Mouse (Mus musculus) right cerebral cortex, adult 2 months (tissue): ENCODE results near the gene Dab1.

Experiments used
- DNase-seq, 2 experiments: peaks; one replicate each; pipeline ENCODE4 v3.0.0; 2021 to 2022; ENCODE audit warnings: low spot score in 2 of 2

Dab1 gene

DNA sequence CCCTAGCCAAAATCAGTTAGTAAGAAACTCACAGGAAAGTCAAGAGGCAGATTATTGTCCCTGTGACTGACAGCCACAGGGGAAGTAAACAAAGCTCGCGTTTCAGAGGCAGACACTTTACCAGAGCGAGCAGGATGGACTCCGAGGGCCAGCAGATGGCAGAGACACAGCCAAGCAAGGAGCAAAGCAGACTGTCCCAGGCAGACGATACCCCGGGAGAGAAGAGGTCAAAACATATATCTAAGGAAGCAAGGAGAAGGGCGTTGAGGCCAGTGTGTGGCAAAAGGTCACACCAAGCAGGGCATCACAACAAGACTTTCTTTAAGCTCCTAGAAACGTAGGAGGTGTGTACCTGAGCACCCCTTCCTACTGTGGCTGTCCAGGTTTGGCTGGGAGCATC lies 824.6 kb downstream of the Dab1 start:
- DNase-seq, result no peak

DNA sequence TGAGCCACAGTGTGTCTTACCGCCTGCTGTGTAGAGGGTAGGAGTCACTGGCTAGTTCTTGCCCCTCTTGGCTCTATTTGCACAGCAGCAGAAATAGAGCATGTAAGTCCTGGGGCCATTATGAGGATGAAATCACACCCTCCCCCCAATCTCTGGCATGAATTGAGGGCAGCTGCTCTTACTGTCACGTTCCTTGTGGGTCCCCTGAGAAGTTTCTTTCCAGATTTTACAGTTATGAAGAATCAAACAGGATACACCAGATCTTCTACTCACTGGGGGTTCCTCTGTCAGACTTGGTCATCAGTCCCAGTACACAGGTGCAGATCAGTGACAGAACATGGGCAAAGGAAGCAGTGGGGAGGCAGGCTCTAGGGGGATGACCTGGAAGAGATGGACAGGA lies 825.8 kb downstream of the Dab1 start:
- DNase-seq, result no peak

DNA sequence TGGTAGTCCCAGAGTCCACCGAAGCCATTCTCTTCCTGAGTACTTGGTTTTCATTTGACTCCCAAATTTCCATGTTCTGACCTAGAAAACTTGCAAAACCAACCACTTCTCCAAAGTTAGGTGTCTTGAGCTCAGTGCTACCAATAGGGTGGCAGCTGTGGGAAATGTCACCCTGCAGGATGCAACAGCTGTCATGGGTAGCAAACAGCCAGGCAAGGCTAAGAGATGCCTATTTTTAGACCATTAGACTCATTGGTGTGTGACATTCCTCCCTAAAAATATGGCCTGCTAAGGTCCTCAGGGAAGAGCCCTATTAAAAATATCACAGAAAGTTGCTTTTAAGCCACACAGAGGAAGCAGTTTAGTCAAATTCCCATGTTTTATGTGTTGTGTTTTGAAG lies 829.0 kb downstream of the Dab1 start:
- no peak for DNase-seq

DNA sequence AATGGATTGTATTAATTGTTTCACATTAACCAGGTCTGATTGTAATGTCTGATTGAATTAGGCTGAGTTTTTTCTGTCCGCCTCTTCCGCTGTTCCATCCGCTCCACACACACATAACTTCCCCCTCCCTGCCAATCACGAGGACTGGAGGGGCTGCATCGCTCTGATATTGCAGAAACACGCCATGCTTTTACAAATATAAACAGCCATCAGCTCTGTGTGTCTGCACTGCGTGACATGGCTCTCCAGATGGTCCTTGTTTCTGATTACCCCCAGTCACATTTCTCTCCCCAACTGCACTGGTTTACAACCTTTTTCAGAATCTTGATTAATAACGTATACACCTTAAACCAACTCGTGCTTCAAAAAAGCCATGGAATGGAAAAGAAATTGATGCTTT lies 831.5 kb downstream of the Dab1 start:
- DNase-seq, result no peak

DNA sequence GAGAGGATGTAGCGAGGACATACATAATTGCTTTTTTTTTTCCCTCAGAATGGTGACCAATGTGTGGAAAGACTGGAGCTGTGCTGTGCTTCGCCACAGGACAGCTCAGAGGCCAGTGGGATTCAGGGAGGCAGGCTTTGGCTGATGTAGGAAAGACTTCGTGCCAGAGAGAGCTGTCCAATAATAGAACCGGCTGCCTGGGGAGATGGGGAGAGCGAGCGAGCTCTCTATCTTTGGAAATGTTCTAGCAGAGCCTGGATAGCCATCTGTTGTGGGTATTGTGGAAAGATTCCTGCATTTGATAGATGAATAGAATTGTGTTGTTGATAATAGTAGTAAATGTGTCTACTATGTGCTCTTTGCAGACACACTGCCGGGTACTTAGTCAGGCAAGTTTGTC lies 833.4 kb downstream of the Dab1 start:
- DNase-seq, result peak; percentile 76 to 77

DNA sequence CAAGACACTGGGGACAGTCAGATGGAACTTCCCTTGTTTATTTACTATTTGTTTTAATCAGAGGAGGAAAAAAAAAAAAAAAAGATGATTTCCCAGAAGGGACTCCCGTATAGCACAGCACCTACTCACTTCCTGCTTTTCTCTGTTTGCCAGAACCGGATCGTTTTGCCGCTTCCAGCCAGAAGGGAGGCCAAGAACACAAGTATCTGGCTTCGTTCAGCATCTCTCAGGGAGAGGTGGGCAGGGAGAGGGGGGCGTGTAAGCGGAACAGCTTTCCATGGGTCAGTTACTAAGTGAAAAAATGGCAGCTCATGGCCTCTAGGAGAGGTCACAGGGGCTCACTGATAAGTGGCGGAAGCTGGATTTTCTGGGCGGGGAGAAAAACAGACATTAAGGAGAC lies 836.0 kb downstream of the Dab1 start:
- no peak for DNase-seq

DNA sequence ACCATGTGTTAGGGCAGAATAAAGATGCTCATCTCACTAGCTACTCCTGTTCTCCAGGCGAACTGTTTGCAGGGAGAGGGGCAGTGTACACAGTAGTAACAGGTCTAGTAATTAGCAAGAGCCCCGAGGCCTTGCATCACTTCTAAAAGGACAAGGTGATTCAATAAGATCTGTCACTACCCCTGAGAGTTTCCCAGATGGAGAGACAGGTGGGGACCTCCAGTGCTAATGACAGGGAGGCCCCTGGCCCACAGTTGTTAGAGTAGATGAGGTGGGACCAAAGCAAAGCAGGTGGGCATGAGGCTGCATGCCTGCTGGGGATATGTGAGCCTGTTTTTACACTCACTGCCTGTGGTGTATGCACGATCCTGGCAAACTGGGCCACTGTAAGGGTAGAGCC lies 836.6 kb downstream of the Dab1 start:
- no peak for DNase-seq

DNA sequence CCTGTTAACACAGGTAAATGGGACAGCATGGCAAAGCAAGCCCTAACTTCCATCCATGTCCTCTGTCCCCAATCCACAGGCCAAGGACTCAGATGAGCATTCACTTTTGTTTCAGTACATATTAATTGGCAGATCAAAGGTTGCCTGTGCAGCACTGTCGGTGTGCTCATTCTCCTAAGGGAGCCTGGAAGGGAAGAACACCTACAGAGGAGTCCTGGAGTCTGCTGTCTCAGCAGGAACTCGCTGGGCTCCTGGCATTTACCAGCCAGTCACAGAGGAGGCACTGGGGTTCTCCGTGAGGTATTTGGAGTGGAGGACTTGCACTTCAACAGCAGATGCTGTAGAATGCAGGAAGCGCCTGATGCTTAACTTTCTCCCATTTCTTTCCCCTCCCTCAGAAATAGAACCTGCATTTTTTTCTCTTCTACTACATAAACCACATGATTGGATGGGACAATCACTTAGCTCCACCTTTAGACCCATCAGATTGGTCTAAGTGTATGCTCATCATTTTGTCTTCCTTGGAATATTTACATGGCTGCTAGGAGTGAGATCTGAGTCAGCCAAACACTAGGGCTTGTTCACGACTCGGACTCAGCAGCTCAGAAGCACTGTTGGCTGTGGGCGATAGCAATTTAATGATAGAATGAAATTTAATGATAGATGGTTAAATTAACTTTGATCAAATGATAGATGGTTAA lies 837.2 kb downstream of the Dab1 start:
- DNase-seq, result no peak

DNA sequence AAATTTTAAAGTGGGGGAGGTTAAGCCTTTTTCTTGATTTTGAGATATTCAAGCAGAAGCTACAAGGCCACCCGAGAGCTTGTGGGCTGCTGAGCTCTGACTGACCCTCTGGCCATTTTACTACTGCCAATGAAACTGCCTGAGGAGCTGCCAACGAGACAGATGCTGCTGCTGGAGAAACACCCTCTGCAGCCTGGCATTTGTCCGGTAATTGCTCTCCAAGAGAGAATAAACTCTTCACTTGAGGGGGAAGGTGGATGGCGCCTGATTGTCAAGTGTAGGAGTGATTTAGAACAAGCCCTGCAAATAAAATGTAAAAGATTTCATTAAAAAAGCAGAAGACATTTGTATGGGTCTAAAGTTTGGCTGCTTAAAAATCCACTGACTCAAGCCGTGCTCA lies 839.6 kb downstream of the Dab1 start:
- DNase-seq, result peak; percentile 67 to 69

DNA sequence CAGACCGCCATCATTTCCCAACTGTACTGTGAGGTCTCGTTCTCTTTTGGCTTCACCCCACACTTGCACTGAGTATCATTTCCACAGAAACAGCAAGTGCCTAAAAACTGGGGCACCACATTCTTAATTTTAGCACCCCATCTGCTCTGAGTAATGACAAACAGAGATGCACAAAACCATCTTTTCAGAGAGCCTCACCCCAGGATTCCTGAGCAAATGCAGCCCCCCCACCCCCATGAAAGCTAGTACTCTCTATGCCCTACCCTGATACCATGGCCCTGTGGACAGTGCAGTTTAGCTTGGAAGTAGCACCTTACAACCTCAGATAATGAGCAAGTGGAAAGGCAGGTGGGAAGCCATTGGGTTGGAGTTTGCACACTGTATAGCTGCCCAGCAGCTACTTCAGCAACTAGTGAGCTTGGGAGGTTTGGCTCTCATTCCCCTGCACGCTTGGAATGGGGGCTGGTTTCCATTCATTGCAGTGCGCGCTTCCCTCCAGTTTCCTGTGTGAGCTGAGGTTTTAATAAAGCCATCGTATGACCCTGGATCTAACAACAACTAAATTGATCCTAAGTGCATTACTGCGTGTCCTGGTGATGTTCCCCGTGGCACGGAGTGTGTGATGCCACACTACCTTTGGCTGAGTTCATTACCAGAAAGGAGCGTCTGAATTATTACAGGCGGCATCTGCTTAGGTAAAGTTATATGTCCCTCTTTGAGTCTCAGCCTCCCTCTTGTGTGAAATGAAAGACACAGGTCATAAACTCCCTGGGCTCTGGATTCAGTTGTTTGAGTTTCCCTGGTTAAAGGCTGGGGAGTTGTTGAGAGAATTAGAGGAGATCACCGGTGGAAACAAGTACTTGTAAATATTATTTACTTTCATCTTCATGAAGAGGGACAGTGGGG lies 842.2 kb downstream of the Dab1 start:
- DNase-seq, result peak in 1 of 2 experiments; percentile 36

DNA sequence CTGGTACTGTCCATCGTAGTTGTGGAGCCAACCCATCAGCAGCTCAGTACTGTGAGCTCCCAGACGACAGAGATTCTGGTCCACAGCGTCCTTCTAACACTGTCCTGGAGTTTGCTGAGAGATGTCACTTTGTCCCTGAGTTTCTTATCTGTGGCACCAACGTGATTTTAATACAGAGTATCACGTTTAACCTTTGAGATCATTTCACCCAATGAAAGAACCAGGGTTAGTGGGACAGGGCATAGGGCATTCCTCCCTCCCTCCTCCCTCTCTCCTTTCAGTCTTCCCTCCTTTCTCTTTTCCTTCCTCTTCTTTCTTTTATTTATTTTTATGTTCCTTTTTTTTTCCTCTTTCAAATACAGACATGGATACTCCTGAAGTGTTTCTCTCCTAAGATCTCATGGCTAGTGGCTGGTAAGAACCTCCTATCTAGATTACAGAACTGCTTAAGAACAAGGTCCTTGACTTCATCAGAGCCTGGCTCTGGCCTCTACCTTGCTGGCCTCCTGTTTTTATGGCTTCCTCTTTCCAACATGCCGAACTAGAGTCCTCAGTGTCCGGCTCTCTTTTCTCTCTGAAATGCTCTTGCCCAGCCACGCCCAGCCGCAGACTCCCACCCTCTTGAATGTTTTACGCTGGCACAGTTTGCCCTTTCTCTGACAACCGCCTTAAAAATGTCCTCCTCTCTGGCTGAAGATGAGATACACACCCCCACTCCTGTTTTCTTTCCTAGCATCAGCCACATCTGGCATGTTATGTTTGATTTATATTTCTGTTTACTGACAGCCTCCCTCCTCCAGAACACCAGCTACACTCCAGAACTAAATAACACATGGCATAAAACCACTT lies 844.0 kb downstream of the Dab1 start:
- DNase-seq, result no peak

DNA sequence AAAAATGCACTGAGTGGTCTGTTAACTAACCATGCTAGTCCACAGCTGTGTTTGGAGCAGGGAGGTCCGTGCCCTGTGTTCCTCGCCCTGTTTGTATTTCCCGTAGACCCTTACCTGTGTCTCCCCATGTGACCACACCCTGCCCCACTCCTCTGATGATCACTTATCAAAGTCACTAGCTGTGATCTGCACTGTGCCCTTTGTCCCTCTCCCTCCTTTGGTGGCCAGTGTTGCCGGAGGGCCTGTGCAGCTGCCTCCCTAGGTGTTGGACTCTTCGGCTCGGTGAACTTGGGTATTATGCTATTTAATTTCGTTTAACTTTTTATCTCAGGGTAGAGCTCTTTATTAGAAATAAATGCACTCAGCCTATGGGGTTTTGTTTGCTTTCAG lies 844.6 kb downstream of the Dab1 start:
- no peak for DNase-seq

DNA sequence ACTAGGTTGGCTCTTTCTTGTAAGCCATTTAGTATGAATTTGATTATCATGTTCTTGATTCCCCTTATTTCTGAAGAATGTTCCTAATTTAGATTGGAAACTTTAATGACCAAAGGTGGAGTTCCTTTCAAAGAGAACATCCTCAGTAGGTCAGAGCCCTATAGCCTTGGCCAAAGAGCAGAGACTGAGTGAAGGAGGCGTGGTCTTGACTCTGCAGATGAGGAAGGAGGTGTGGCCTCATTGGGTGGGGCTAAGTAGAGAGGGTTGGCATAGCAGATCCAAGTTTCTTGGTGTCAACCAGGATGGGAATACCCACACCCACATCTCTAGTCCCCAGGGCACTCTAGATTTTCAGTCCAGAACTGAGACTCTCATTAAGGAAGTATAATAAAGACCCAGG lies 846.4 kb downstream of the Dab1 start:
- DNase-seq, result no peak

DNA sequence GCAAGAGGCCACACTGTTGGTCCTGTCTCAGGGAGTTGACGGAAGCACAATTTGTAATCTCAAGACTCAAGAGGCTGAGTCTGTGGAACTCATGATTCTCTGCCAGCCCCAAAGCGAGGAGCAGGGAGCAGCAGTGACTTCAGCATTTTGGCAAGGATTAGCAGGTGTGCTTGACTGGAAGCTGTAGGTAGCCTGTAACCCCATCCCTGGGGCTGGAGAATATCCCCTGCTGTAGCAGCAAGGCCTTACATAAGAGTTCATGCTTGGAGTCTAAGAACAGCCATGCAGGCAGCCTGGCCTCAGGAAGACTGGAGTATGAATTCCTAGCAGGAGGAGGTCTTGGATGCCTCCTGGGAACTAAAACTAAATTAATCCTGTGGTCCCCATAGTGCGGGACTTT lies 849.5 kb downstream of the Dab1 start:
- no peak for DNase-seq

DNA sequence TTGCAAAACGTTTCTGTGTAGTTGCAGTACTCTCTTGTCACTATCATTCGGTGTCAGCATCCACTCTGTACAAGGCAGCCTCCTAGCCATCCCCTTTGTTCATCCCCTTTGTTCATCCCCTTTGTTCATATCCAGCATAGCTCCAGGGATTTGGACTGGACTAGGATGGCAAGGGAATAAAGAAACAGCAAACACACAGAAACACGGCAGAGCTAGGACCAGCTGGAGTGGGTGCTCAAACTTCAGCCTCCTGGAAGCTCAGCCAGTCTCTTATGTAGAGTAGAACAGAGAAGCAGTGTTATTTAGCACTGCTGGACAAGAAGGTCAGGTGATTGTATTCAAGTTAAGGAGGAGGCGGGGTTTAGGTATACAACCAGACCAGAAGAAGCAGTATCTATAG lies 853.8 kb downstream of the Dab1 start:
- DNase-seq, result no peak

DNA sequence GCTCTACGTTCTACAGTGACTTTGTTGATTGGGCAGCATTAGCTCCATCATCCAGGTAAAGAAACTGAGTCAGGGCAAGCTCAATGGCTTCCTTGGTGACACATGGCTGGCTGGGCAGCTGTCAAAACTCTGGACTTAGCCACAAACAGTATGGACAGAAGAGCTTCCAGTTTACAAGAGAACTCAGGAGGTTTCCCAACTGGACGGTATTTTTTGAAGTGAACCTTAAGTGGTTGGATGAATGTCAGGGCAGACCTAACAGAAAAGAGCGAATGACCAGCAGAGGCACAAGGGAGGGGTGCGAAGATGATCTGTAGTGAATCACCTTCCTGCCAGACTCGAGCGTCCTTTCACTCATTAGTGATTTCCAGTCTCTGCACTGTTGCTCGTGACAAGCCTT lies 857.7 kb downstream of the Dab1 start:
- DNase-seq, result no peak

DNA sequence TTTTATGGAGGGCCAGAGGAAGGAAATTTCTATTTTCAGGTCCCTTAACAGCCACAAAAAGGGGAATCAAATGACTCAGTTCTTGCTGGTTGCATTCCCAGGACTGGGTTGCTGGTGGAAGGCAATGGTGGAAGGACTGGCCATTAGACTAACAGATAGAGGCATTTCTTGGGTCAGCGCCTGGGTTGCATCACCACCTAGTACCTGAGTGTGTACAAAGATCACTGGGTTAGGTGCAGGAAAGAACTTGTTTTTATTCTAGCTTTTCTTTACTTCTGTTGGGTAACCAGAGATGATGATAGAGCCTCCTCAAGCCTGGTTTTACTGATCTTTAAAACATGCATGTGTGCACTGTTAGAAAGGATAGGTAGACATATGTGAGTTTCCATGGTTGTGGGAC lies 864.8 kb downstream of the Dab1 start:
- no peak for DNase-seq

DNA sequence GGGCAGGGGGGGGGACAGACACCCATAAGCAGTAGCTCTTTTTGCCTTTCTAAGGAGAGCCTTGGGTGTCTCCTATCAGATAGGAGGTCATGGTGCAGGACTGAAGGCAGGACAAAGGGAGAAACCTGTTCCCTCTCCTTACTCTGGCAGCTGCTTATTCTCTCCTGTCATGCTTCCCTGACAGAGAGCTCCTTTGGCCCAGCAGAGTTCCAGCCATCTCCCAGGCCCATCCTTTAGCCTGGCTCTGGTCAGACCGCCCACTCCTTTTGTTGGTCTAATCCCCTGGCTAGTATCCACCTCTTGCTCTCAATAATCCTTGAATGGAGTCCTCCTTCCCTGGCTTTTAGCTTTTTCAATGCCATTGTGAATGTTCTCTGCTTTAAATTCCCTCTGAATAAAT lies 878.1 kb downstream of the Dab1 start:
- no peak for DNase-seq

DNA sequence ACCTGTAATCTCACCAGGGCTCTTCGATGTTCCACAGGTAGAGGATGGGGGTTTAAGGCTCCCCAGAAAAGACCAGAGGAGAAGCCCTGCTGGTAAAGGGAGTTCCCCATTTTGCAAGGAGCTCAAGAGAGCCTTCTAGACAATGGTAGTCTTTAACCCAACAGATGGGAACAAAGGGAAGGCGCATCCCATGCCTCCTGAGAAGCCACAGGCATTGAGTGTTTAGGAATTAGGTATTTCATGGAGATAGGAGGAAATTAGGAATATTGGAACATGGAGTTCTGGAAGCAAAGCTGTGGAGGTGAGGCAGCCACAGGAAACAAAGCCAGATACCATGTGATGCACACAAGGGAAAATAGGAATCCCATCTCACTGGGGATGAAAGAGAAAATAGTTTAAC lies 881.0 kb downstream of the Dab1 start:
- DNase-seq, result no peak

DNA sequence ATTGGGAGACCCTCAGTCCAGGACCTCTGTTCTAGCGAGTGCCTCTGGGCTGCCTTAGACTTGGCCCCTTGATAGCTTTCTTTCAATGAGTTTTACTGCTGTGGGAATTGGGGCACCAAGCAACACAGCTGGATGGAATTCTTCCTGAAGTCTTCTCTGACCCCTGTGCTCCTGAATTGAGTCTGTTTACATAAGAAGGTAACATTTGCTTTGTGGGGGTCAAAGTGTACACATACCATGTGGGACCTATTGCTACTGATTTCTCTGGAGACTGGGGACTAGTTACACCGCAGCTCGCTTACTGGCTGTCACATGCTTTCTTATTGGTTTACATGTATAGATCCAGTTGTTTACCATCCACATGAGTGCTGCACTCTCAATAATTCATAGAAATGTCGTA lies 881.5 kb downstream of the Dab1 start:
- no peak for DNase-seq

DNA sequence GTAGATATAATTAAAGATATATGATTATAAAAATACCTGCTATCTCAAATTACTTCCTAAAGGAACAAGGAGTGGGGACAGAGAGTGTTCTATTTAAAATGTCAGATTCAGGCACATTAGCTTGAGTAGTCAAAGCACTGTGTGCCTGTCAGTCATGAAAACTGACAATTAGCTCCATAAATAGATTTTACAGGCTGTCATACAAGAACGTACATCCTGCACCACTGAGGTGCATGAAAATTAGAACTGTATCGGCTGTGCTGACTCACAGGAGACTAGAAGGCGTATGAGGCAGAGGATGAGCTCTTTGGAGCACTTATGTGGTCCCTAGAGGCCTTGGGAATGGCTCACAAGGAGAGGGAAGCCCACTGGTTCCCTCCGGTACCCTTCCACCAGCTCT lies 882.1 kb downstream of the Dab1 start:
- no peak for DNase-seq

DNA sequence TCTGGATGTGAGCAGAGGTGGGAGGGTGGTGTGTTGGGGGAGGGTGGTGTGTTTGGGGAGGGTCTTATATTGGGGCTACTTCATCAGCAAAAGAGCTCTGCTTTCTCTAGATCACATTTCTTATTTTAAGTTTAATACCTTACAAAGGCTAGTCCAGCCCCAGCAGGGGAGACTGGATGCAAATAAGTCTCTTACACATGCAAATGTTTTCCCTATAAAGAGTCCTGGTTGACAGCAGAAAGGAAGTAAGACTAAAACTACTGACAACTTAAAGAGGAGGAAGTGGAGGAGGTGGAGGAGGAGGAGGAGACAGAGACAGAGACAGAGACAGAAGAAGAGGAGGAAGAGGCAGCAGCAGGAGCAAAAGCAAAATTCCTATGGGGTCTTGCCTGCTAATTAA lies 885.8 kb downstream of the Dab1 start:
- DNase-seq, result no peak
